Mouse (Mus musculus) embryonic facial prominence, embryonic 11.5 days (tissue): ENCODE measurements around the gene Slc30a3. TPM values are rescaled to one million over a fixed set of nuclear protein-coding genes. Genes with fewer than 3 reads are reported as not detected.

Source experiments
- ATAC-seq: fragments of 200-750 bp; cut with Nextera tagmentation; replicated peaks from 2 replicates; pipeline ENCODE4 v1.8.0; 2017; ENCODE audit warnings: low read depth; ENCODE audit not compliant: insufficient number of reproducible peaks, low FRiP score, low TSS enrichment
- DNase-seq: peaks from one replicate; pipeline ENCODE4 v3.0.0-alpha.2; 2015; ENCODE audit warnings: low spot score
- H3K27ac ChIP-seq: fragments of 300-500 bp; sonication (generic); replicated peaks from 2 replicates; pipeline ENCODE4 v1.5.1; 2014; ENCODE audit warnings: mild to moderate bottlenecking, low read depth, low read length, control low read depth
- H3K27me3 ChIP-seq: fragments of 300-500 bp; sonication (generic); 2 replicates; pipeline ENCODE4 v1.6.1; 2014; ENCODE audit warnings: mild to moderate bottlenecking, low read length, moderate library complexity, mixed read lengths; ENCODE audit not compliant: control insufficient read depth, insufficient read depth
- H3K36me3 ChIP-seq: fragments of 300-500 bp; sonication (generic); replicated peaks from 2 replicates; pipeline ENCODE4 v1.6.1; 2014; ENCODE audit warnings: low read depth, mild to moderate bottlenecking, low read length, moderate library complexity, mixed read lengths; ENCODE audit not compliant: control insufficient read depth, insufficient read depth
- H3K4me1 ChIP-seq: fragments of 300-500 bp; sonication (generic); 2 replicates; pipeline ENCODE4 v1.6.1; 2014; ENCODE audit warnings: low read length, mixed read lengths; ENCODE audit not compliant: control insufficient read depth, insufficient read depth
- H3K4me2 ChIP-seq: fragments of 300-500 bp; sonication (generic); 2 replicates; pipeline ENCODE4 v1.6.1; 2014; ENCODE audit warnings: low read depth, mild to moderate bottlenecking, control low read depth, low read length, moderate library complexity
- H3K4me3 ChIP-seq: fragments of 300-500 bp; sonication (generic); 2 replicates; pipeline ENCODE4 v1.5.1; 2014; ENCODE audit warnings: low read depth, low read length, control low read depth
- H3K9ac ChIP-seq: fragments of 300-500 bp; sonication (generic); replicated peaks from 2 replicates; pipeline ENCODE4 v1.6.1; 2014; ENCODE audit warnings: mild to moderate bottlenecking, control low read depth, low read length
- H3K9me3 ChIP-seq: fragments of 300-500 bp; sonication (generic); replicated peaks from 2 replicates; pipeline ENCODE4 v1.6.1; 2016; ENCODE audit warnings: mild to moderate bottlenecking, low read length, inconsistent platforms, mixed read lengths; ENCODE audit not compliant: control insufficient read depth
- WGBS: fragments of 180-500 bp; shearing (Covaris S2); extraction: QIAGEN DNeasy Blood & Tissue Kit; methylation state at CpG from one replicate; pipeline ENCODE4 v1.1.7; 2014; 5-methylcytosine and 5-hydroxymethylcytosine counted together
- polyA plus RNA-seq: library from polyadenylated mRNA; unstranded; fragments of >200 nt; fragmentation: Nextera tagmentation; extraction: Ambion mirVana; gene quantifications from 2 replicates; pipeline ENCODE4 v1.2.1, GENCODE M21; 2014

Slc30a3 gene
- polyA plus RNA-seq, 1 experiment from 2014 or later: 0.46 TPM

DNA sequence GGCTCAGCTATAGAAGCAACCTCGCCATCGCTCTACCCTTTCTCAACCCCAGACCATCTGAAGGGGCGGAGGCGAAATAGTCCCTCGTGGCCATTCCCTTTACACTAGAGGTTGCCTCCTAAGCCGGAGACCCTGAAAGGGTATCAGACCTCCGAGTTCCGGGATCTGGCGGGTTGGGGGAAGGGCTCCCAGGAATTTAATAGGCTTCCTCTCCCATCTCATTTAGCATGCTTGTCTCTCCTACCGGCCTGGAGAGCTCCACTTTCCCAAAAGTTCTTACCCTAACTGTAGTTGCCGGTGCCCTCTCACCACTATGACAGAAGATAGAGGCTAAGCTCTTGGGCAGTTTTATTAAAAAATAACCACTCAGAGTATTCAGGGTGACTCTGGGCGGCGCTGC is 29.6 kb upstream of the Slc30a3 start:
- DNase-seq (no peak), ATAC-seq (no peak)
- 0 out of 2 replicates have a peak overlapping the region, but pooled peaks have one; percentile 3 for H3K4me3 ChIP-seq
- no peak overlapping the region for H3K9ac ChIP-seq
- WGBS: under 1% methylated on average over 13 of the region's 13 CpGs
- H3K27me3 ChIP-seq: peaks cover 41% of the 10 kb centered on the region
- peaks cover 5% of the 10 kb centered on the region; the same call in 1 of the 2 replicates for H3K4me1 ChIP-seq
- H3K36me3 ChIP-seq: peaks cover 2% of the 10 kb centered on the region; the same call in 1 of the 2 replicates
- no peaks in the 10 kb centered on the region for H3K9me3 ChIP-seq
- no peak overlapping the region for H3K27ac ChIP-seq
- H3K4me2 ChIP-seq: peak overlapping the region; percentile 41; the same call in 1 of the 2 replicates

DNA sequence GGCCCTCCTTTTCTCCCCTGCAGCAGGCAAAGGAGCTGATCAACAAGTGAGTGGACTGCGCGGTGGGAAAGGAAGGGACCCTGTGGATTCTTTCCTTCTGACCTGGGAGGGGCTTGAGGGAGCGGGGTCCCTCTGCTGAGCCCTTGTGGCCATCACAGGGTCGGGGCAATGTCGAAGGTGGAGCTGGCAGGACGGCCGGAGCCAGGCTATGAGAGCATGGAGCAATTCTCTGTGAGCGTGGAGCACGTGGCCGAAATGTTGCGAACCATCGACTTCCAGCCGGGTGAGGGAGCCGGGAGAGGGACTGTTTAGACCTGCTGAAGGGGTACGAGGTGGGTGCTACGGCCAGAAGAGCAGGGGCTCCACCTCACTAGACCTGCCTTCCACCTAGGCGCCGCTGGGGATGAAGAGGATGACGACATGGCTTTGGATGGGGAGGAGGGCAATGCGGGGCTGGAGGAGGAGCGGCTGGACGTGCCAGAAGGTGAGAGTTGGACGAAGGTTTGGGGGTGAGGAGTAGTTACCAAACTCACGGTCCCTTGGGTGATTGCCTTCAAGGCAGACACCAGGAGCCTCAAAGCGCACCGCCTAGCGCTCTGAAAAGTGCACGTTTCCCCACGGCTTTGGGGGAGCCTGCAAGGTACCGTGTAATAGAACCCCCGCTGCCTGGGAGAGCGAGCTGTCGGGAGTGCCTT is 28.8 kb upstream of the Slc30a3 start:
- Histone ChIP-seq H3K4me2 (no peak overlapping the region), H3K4me3 (no peak overlapping the region), H3K9me3 (no peaks in the 10 kb centered on the region), H3K27me3 (peaks cover 41% of the 10 kb centered on the region), H3K9ac (no peak overlapping the region), H3K36me3 (peaks cover 2% of the 10 kb centered on the region; the same call in 1 of the 2 replicates), H3K4me1 (peaks cover 5% of the 10 kb centered on the region; the same call in 1 of the 2 replicates), H3K27ac (no peak overlapping the region)
- ATAC-seq: no peak
- WGBS: under 1% methylated on average over 33 of the region's 33 CpGs
- no peak for DNase-seq

DNA sequence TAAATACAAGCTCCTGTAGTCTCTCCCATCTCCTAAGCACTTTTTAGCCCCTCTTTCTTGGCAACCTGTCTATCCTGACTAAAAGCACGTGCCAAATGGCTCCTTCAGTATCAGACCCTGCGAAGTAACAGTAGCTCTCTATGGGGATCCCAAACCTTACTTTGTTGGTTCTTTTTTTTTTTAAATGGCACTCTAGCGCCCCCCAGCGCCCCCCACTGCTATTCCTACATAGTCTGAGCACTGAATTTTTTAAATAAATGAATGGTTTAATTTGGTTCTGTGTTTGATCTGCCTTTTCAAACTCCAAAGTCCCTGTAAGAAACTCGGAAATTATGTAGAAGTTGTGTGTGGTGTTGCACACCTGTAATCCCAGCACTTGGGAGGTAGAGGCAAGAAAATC is 18.0 kb upstream of the Slc30a3 start:
- no peaks in the 10 kb centered on the region for H3K36me3 ChIP-seq
- WGBS: 39% methylated on average over 5 of the region's 5 CpGs
- H3K4me3 ChIP-seq: no peak overlapping the region
- ATAC-seq: no peak
- no peak overlapping the region for H3K9ac ChIP-seq
- no peak overlapping the region for H3K27ac ChIP-seq
- H3K4me1 ChIP-seq: no peaks in the 10 kb centered on the region
- no peak for DNase-seq
- H3K9me3 ChIP-seq: no peaks in the 10 kb centered on the region
- no peak overlapping the region for H3K4me2 ChIP-seq
- H3K27me3 ChIP-seq: no peaks in the 10 kb centered on the region

- no peak overlapping the region for H3K4me2 ChIP-seq
- no peaks in the 10 kb centered on the region for H3K9me3 ChIP-seq
- ATAC-seq (no peak), DNase-seq (peak; percentile 15)
- no peak overlapping the region for H3K27ac ChIP-seq
- no peaks in the 10 kb centered on the region for H3K4me1 ChIP-seq
- no peak overlapping the region for H3K9ac ChIP-seq
- no peak overlapping the region for H3K4me3 ChIP-seq
- H3K36me3 ChIP-seq: no peaks in the 10 kb centered on the region
- WGBS: 24% methylated on average over 2 of the region's 2 CpGs
- H3K27me3 ChIP-seq: no peaks in the 10 kb centered on the region
Observed at GRCm38 (mm10) chr5:31123481-31123880, 15.4 kb upstream of the Slc30a3 start.

GRCm38 (mm10) chr5:31121111-31121510 is 13.1 kb upstream of the Slc30a3 start:
- ATAC-seq: no peak
- Histone ChIP-seq H3K4me2 (no peak overlapping the region), H3K4me1 (no peaks in the 10 kb centered on the region), H3K9me3 (no peaks in the 10 kb centered on the region), H3K27me3 (no peaks in the 10 kb centered on the region), H3K36me3 (no peaks in the 10 kb centered on the region), H3K4me3 (no peak overlapping the region), H3K9ac (no peak overlapping the region), H3K27ac (no peak overlapping the region)
- 79% methylated on average over 8 of the region's 8 CpGs for whole genome bisulfite sequencing
- no peak for DNase-seq

DNA sequence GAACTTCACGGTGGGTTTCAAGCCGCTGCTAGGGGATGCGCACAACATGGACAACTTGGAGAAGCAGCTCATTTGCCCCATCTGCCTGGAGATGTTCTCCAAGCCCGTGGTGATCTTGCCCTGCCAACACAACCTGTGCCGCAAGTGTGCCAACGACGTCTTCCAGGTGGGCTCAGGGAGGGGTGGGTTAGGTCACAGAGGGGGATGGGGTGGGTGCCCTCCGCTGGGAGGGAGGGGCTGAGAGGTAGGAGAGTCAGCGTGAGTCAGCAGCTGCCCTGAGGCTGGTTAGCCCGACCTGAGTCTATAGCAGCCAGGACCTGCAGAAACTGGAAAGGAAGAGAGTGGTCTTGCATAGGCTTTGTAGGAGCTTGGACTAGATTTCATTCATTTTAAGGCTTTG is 8.9 kb upstream of the Slc30a3 start:
- no peaks in the 10 kb centered on the region for H3K4me1 ChIP-seq
- H3K27ac ChIP-seq: no peak overlapping the region
- no peak overlapping the region for H3K4me3 ChIP-seq
- H3K27me3 ChIP-seq: no peaks in the 10 kb centered on the region
- no peak for ATAC-seq
- WGBS: 23% methylated on average over 10 of the region's 10 CpGs
- no peaks in the 10 kb centered on the region for H3K36me3 ChIP-seq
- no peak overlapping the region for H3K9ac ChIP-seq
- H3K9me3 ChIP-seq: no peaks in the 10 kb centered on the region
- H3K4me2 ChIP-seq: no peak overlapping the region
- DNase-seq: no peak

DNA sequence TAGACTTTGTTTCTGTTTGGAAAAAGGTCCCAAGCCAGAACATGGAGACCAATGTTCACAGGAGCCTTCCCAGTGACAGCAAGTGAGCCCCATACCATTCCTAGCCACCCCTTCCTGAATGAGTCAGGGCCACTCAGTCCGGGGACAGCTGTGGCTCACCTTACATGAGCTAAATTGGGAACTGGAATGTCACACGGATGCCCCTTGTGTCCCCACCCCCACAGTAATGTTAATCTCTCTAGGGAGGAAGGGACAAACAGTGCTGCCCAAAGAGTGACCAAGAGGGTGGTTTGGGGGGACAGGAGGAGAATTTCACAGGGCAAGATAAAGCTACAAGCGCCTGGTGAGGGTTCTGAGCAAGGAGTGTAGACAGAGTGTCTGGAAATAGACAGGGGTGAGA is 8.3 kb upstream of the Slc30a3 start, which contains the start of gene Trim54:
Gene Trim54 (plus strand): TSS at position 359 of the 400 bp plus-strand sequence.
- Histone ChIP-seq H3K4me1 (no peaks in the 10 kb centered on the region), H3K9me3 (no peaks in the 10 kb centered on the region), H3K9ac (no peak within 1 kb of the TSS), H3K27me3 (no peaks in the 10 kb centered on the region), H3K4me3 (no peak within 1 kb of the TSS), H3K27ac (no peak within 1 kb of the TSS), H3K4me2 (no peak within 1 kb of the TSS), H3K36me3 (no peaks in the 10 kb centered on the region)
- 42% methylated on average over 3 of the region's 3 CpGs for WGBS
- DNase-seq (no peak), ATAC-seq (no peak)

GRCm38 (mm10) chr5:31110781-31111180 is 2.7 kb upstream of the Slc30a3 start:
- Histone ChIP-seq H3K4me3 (no peak overlapping the region), H3K27ac (no peak overlapping the region), H3K4me1 (no peaks in the 10 kb centered on the region), H3K27me3 (no peaks in the 10 kb centered on the region), H3K36me3 (no peaks in the 10 kb centered on the region), H3K9me3 (no peaks in the 10 kb centered on the region), H3K4me2 (no peak overlapping the region), H3K9ac (no peak overlapping the region)
- ATAC-seq (no peak), DNase-seq (peak; percentile 18)
- 40% methylated on average over 7 of the region's 7 CpGs for WGBS
